Mouse (Mus musculus) layer of hippocampus, postnatal 10 days (tissue): ENCODE measurements around the gene Polr2e. TPM values are rescaled to one million over a fixed set of nuclear protein-coding genes. Genes with fewer than 3 reads are reported as not detected.

Experiments used
- DNase-seq, 2 experiments: peaks; one replicate each; pipeline ENCODE4 v3.0.0; 2021; ENCODE audit warnings: low spot score in 2 of 2
- total RNA-seq, 2 experiments: library from RNA; stranded (reverse); gene quantifications; 2 replicates each; pipeline ENCODE4 v1.2.3; 2021

The Polr2e gene
- total RNA-seq, 2 experiments from 2014 or later = 66.9 to 76.7 TPM

DNA sequence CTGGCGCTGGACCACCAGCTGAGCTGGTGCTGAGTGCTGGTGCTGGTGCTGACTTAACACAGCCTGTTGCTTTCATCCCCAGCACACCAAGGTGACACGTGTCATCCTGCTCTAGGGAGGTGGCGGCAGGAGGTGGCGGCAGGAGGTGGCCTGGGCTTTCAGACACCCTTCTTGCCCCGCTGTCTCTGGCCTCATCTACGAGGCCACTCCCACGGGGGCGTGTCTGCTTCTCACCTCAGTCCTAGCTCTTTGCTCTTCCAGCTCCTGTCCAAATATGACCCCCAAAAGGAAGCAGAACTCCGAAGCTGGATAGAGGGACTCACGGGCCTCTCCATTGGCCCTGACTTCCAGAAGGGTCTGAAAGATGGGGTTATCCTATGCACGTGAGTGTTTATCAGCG lies 48.5 kb downstream of the Polr2e start:
- DNase-seq = no peak

DNA sequence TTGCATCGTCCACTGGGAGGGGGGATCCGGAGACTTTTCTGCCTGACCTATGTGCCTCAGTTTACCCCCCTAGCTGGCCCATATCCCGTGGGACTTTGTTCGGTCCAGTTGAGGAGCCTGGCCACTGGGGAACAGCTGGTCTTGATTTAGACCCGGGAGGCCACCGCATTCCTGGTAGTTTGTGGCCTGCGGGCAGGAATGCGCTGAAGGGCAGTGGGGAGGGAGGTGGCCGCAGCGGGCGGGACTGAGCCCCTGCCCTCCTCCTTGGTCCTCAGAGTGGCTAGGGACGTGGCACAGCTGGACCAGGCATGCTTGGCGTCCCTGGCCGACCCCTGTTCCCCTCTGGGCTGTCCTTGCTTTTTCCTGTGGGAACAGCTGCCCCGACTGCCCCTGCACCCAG lies 49.7 kb downstream of the Polr2e start:
- DNase-seq = no peak

- DNase-seq = no peak
Observed at GRCm38 (mm10) chr10:79989272-79989786, 50.3 kb downstream of the Polr2e start.

GRCm38 (mm10) chr10:79988506-79989271 lies 50.9 kb downstream of the Polr2e start, which contains the start of gene Cnn2:
Gene Cnn2 (plus strand): TSS chr10:79988584.
- DNase-seq = no peak

- DNase-seq = no peak
Observed at GRCm38 (mm10) chr10:79987771-79988505, 51.7 kb downstream of the Polr2e start.

DNA sequence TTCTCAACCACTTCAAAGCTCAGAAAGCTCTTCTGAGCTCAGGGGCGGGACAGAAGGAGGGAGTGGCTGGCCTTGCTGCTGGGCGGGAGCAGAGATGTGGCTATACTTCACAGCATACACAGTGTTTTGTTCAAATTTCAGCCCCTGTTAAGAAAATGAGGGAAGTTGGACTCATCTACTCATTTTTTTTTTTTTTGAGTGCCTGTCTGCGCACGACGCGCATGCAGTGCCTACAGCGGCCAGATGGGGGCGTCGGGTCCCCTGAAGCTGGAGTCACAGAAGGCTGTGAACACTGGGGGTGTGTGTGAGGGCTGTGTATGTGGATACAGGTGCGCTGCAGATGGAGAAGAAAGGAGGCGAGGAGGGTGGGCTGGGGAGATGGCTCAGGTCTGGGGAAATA lies 52.6 kb downstream of the Polr2e start:
- peak; percentile 92 to 94 for DNase-seq

DNA sequence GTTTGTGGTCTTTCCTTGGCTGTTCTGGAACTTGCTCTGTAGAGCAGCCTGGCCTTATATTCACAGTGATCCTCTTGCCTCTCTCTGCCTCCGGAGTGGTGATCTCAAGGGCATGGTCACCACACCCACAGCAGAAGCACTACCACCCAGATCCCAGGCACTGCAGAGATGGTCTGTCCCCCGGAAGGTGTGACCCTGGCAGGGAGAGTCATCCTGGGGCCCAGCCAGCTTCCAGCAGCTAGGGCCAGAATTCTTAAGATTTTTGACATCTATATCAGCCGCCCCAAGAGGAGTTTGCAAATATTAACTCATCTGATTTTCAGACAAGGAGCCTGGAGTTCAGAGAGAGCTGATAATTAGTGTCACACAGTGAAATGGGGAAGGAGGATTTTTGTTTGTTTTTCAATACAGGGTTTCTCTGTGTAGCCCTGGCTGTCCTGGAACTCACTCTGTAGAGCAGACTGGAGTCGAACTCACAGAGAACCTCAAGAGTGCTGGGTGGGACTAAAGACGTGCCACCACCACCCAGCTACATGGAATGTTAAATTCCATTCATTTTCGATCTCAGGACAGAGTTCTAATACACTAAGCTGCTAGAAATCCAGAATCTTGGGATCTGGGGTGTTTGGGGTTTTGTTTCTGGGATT lies 53.2 kb downstream of the Polr2e start:
- no peak for DNase-seq

Other genes starting within 250 kb of the Polr2e start
- gene Prss57, start 248.8 kb downstream of the Polr2e start, total RNA-seq = under 1 TPM; 0.21 to 0.31 TPM
- 100 to 1,000 TPM; 392 to 395 TPM for gene Palm, start 246.2 kb downstream of the Polr2e start, total RNA-seq
- under 1 TPM; 0.33 to 0.78 TPM for gene Misp, start 218.8 kb downstream of the Polr2e start, total RNA-seq
- gene Ptbp1, start 185.4 kb downstream of the Polr2e start, total RNA-seq = 10 to 100 TPM; 63.8 to 66.5 TPM
- gene Prtn3, start 165.3 kb downstream of the Polr2e start, total RNA-seq = 1 to 10 TPM; 3.6 to 3.7 TPM
- 100 to 1,000 TPM; 113 TPM for gene Plppr3, start 165.2 kb downstream of the Polr2e start, total RNA-seq
- gene Elane, start 153.5 kb downstream of the Polr2e start, total RNA-seq = not detected
- gene Cfd, start 148.9 kb downstream of the Polr2e start, total RNA-seq = not detected
- 10 to 100 TPM; 55.7 to 56.2 TPM for gene Med16, start 130.9 kb downstream of the Polr2e start, total RNA-seq
- gene Gm26602, start 128.9 kb downstream of the Polr2e start, total RNA-seq = not detected
- 1 to 10 TPM; 7.5 TPM for gene Kiss1r, start 122.8 kb downstream of the Polr2e start, total RNA-seq
- gene R3hdm4, start 118.6 kb downstream of the Polr2e start, total RNA-seq = 100 to 1,000 TPM; 380 to 386 TPM
- gene Arid3a, start 112.8 kb downstream of the Polr2e start, total RNA-seq = 1 to 10 TPM; 5.5 to 8.4 TPM
- 10 to 100 TPM; 41.8 to 46.5 TPM for gene Wdr18, start 79.6 kb downstream of the Polr2e start, total RNA-seq
- under 1 TPM; 0.13 to 0.27 TPM for gene Grin3b, start 69.1 kb downstream of the Polr2e start, total RNA-seq
- gene Tmem259, start 55.5 kb downstream of the Polr2e start, total RNA-seq = 100 to 1,000 TPM; 137 to 139 TPM
- 10 to 100 TPM in 1 of 2 experiments, 1 to 10 TPM in 1; 8.2 to 10.3 TPM for gene Cnn2, start 51.2 kb downstream of the Polr2e start, total RNA-seq
- gene Abca7, start 43.3 kb downstream of the Polr2e start, total RNA-seq = 10 to 100 TPM in 1 of 2 experiments, 1 to 10 TPM in 1; 9.3 to 10.3 TPM
- 1 to 10 TPM; 3.3 to 3.8 TPM for gene Arhgap45, start 23.1 kb downstream of the Polr2e start, total RNA-seq
- 100 to 1,000 TPM; 408 to 448 TPM for gene Gpx4, start 7.4 kb upstream of the Polr2e start, total RNA-seq
- 10 to 100 TPM; 19.7 to 23.9 TPM for gene Sbno2, start 65.8 kb upstream of the Polr2e start, total RNA-seq
- gene Stk11, start 76.0 kb upstream of the Polr2e start, total RNA-seq = 10 to 100 TPM; 77.1 to 88.3 TPM
- gene Atp5d, start 98.8 kb upstream of the Polr2e start, total RNA-seq = 100 to 1,000 TPM; 385 to 392 TPM
- gene Cbarp, start 101.0 kb upstream of the Polr2e start, total RNA-seq = 100 to 1,000 TPM; 360 to 374 TPM
- gene Midn, start 108.5 kb upstream of the Polr2e start, total RNA-seq = 100 to 1,000 TPM; 112 to 128 TPM
- 100 to 1,000 TPM; 154 to 175 TPM for gene Cirbp, start 126.2 kb upstream of the Polr2e start, total RNA-seq
- gene 1600002K03Rik, start 133.1 kb upstream of the Polr2e start, total RNA-seq = 1 to 10 TPM; 4.3 to 6.7 TPM
- gene Efna2, start 139.7 kb upstream of the Polr2e start, total RNA-seq = 10 to 100 TPM; 16.8 to 19.8 TPM
- gene Mum1, start 186.6 kb upstream of the Polr2e start, total RNA-seq = 10 to 100 TPM; 40.3 to 46.6 TPM
- gene Ndufs7, start 209.3 kb upstream of the Polr2e start, total RNA-seq = 100 to 1,000 TPM; 143 to 152 TPM
- gene Gamt, start 221.2 kb upstream of the Polr2e start, total RNA-seq = 10 to 100 TPM; 27.8 to 31.5 TPM
- gene Dazap1, start 221.7 kb upstream of the Polr2e start, total RNA-seq = 10 to 100 TPM; 94.6 to 96.3 TPM